Mouse (Mus musculus): ENCODE data around the gene Ube3a.

DNA sequence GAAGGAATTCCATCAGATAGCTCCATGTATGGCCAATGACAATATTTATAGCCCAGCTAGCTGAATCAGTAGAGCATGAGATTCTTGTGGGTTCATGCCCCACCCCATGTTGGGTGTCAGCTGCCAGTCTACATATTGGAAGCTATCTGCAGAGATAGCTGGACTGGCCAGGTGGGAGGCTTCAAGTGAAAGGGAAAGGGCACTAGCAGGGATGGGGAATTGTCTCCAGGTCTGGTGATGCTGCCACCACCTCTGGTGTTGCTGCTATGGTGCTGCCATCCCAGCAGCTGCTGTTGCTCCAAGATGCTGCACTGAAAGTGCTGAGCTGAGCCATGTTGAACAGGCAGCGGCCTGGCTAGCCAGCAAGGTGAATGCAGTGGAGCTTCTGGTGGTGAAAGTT is 7.3 kb upstream of the Ube3a start:
- TF ChIP-seq CTCF (IDR thresholded peaks at IDR 0.05; ENCODE audit: low read depth) (no peak), EP300 (optimal IDR thresholded peaks at IDR 0.05) (no peak)

Measured in stomach, postnatal 0 days (tissue).